Mouse (Mus musculus) hindbrain, postnatal 0 days (tissue): ENCODE data around the gene Nubp1. TPM values are rescaled to one million over a fixed set of nuclear protein-coding genes. Genes with fewer than 3 reads are reported as not detected.

ENCODE experiments used
- ATAC-seq: fragments of 200-750 bp; cut with Nextera tagmentation; 2 replicates; pipeline ENCODE4 v1.8.0; 2017; ENCODE audit warnings: mild to moderate bottlenecking, moderate TSS enrichment, moderate library complexity
- DNase-seq: peaks from one replicate; pipeline ENCODE4 v3.0.0-alpha.2; 2015; ENCODE audit warnings: low spot score
- H3K27ac ChIP-seq: fragments of 300-500 bp; sonication (generic); 2 replicates; pipeline ENCODE4 v1.5.1; 2014; ENCODE audit warnings: mild to moderate bottlenecking
- H3K27me3 ChIP-seq: fragments of 300-500 bp; sonication (generic); 2 replicates; pipeline ENCODE4 v1.6.1; 2014; ENCODE audit warnings: low read length, mixed read lengths; ENCODE audit not compliant: insufficient read depth
- H3K36me3 ChIP-seq: fragments of 300-500 bp; sonication (generic); 2 replicates; pipeline ENCODE4 v1.6.1; 2014; ENCODE audit warnings: low read length, mixed read lengths; ENCODE audit not compliant: insufficient read depth
- H3K4me1 ChIP-seq: fragments of 300-500 bp; sonication (generic); 2 replicates; pipeline ENCODE4 v1.6.1; 2014; ENCODE audit warnings: antibody characterized with exemption, low read length, mixed read lengths; ENCODE audit not compliant: insufficient read depth
- H3K4me2 ChIP-seq: fragments of 300-500 bp; sonication (generic); 2 replicates; pipeline ENCODE4 v1.6.1; 2014; ENCODE audit warnings: low read depth, mild to moderate bottlenecking, low read length, moderate library complexity, mixed read lengths
- H3K4me3 ChIP-seq: fragments of 300-500 bp; sonication (generic); 2 replicates; pipeline ENCODE4 v1.5.1; 2014; ENCODE audit warnings: low read length
- H3K9ac ChIP-seq: fragments of 300-500 bp; sonication (generic); replicated peaks from 2 replicates; pipeline ENCODE4 v1.6.1; 2014; ENCODE audit warnings: mild to moderate bottlenecking, low read length, moderate library complexity, mixed read lengths
- H3K9me3 ChIP-seq: fragments of 300-500 bp; sonication (generic); 2 replicates; pipeline ENCODE4 v1.6.1; 2016; ENCODE audit warnings: low read length, mixed read lengths
- CTCF ChIP-seq: IDR thresholded peaks from 2 replicates; pipeline ENCODE4 v1.5.1; 2016; ENCODE audit warnings: antibody characterized with exemption, control low read depth, low read depth
- WGBS: fragments of 180-500 bp; shearing (Covaris S2); extraction: QIAGEN DNeasy Blood & Tissue Kit; methylation state at CpG from one replicate; pipeline ENCODE4 v1.1.7; 2014; 5-methylcytosine and 5-hydroxymethylcytosine counted together
- polyA plus RNA-seq: library from polyadenylated mRNA; unstranded; fragments of >200 nt; fragmentation: Nextera tagmentation; extraction: Ambion mirVana; gene quantifications from 2 replicates; pipeline ENCODE4 v1.2.1, GENCODE M21; 2015
- total RNA-seq: library from RNA; depleted of rRNA; stranded (reverse); fragments of >200 nt; gene quantifications from 2 replicates; pipeline ENCODE4 v1.2.3, GENCODE M21; 2014

Gene Nubp1
- total and polyA plus RNA-seq, 2 experiments from 2014 or later, result 29.0 to 32.4 TPM

DNA sequence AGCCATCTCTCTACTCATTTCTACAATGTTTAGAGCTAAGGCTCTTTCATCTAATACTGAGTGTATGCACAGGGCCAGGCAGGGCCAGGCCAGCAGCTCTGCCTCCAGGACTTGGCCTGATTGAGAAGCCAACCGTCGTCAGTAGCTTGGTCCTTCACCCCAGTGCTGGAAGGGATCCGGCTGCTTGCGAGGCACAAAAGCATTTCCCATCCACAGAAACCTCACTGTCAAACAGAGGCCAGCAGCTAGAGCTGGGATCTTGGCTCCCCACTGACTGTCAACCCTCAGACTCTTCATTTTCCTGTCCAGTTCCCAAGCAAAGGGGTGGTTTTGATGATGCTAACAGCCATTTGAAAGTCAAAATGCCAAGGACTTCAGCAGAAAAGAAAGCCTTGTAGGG lies 39.4 kb upstream of the Nubp1 start:
- Histone ChIP-seq H3K27ac (0 out of 2 replicates have a peak overlapping the region, but pooled peaks have one; percentile 20), H3K9ac (no peak overlapping the region), H3K4me2 (no peak overlapping the region), H3K36me3 (no peaks in the 10 kb centered on the region), H3K4me3 (no peak overlapping the region), H3K27me3 (no peaks in the 10 kb centered on the region), H3K9me3 (no peaks in the 10 kb centered on the region), H3K4me1 (peaks cover 4% of the 10 kb centered on the region)
- peak; percentile 26 for DNase-seq
- no peak for TF ChIP-seq CTCF
- ATAC-seq, result no peak
- WGBS, result 72% methylated on average over 4 of the region's 4 CpGs

DNA sequence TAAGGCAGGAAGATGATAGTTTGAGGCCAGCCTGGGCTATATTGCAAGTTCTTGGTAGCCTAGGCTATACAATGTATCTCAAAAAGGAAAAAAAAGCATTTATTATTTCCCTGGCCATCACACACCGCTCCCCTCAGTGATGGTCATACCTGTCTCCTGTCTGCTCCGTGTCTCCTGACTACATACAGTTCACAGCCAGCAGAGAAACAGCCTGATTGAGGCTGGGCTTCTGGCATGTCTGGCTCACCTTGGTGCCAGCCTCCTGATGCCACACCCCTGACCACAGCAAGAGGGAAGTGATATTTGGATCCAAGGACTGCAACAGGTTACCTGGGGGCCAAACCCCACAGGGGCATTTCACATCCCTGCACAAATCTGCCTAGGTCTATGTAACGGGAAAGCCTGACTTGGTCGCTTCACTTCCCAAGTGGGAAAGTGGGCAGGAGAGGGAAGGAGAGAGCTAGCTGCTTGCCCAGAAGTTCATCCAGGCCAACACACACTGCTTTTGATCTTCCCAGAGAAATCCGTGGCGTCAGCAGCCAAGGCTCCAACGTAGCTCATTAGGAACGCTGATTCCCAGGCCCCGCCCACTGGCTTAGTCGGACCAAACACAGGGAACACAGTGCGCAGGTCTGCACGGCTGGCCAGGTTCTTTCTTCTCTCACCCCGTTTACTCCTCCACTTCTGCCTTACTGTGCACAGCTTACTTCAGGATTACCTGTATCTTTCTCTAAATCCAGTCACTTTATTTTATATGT lies 37.3 kb upstream of the Nubp1 start:
- 18% methylated on average over 13 of the region's 13 CpGs for WGBS
- H3K9ac ChIP-seq, result 0 out of 2 replicates have a peak overlapping the region, but pooled peaks have one; percentile 13
- H3K27ac ChIP-seq, result no peak overlapping the region

DNA sequence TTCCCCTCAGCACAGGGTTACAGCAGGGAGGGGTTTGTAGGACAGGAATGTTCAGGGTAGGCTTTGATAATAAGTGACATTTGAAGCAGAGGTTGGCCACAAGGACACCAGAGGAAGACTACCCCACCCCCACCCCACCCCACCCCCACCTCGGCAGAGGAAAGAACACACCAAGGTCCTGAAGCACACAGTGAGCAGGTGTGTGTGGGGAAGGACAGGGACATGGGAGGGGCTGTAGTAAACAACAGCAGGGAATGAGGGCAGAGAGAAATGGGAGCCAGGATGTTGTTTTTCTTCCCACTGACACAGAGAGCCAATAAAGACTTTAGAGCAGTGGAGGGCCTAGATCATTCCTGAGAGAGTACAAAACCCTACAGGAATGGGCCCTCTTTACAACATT lies 34.5 kb upstream of the Nubp1 start:
- Histone ChIP-seq H3K4me1 (peaks cover 4% of the 10 kb centered on the region), H3K9me3 (no peaks in the 10 kb centered on the region), H3K27me3 (no peaks in the 10 kb centered on the region), H3K36me3 (no peaks in the 10 kb centered on the region), H3K27ac (no peak overlapping the region), H3K9ac (no peak overlapping the region), H3K4me2 (no peak overlapping the region), H3K4me3 (no peak overlapping the region)
- ATAC-seq (no peak), DNase-seq (no peak)
- 68% methylated on average over 1 of the region's 1 CpGs for WGBS
- no peak for TF ChIP-seq CTCF

More for the DNA sequence above, 37.3 kb upstream of the Nubp1 start:
- H3K4me1 ChIP-seq, result peaks cover 4% of the 10 kb centered on the region
- peak; percentile 77 for DNase-seq
- H3K36me3 ChIP-seq, result no peaks in the 10 kb centered on the region
- no peaks in the 10 kb centered on the region for H3K9me3 ChIP-seq
- peak overlapping the region; percentile 49 for H3K4me2 ChIP-seq
- no peak overlapping the region for H3K4me3 ChIP-seq
- no peak for TF ChIP-seq CTCF
- peak; percentile 77 for ATAC-seq
- no peaks in the 10 kb centered on the region for H3K27me3 ChIP-seq

DNA sequence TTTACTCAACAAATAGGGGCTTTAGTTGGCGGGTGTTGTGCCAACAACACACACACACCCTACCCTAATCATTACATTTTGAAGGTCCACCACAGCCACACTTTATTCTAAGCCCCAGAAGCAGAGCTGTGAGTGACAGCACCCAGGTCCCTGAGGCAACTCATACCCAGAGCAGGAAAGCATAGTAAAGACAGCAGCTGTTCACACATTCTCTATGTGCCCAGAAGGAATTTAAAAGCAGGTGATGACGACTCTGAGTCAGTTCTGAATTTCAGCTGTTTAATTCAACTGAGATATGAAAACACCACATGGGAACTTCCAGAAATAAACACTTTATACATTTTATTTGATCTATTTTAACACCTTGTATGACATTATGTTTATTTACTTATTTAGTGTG lies 32.2 kb upstream of the Nubp1 start:
- H3K27me3 ChIP-seq, result no peaks in the 10 kb centered on the region
- no peaks in the 10 kb centered on the region for H3K36me3 ChIP-seq
- no peak overlapping the region for H3K9ac ChIP-seq
- ATAC-seq (no peak), DNase-seq (no peak)
- no peak overlapping the region for H3K4me3 ChIP-seq
- WGBS, result 68% methylated on average over 2 of the region's 2 CpGs
- H3K9me3 ChIP-seq, result no peaks in the 10 kb centered on the region
- TF ChIP-seq CTCF, result no peak
- no peak overlapping the region for H3K27ac ChIP-seq
- H3K4me1 ChIP-seq, result peaks cover 2% of the 10 kb centered on the region
- no peak overlapping the region for H3K4me2 ChIP-seq

DNA sequence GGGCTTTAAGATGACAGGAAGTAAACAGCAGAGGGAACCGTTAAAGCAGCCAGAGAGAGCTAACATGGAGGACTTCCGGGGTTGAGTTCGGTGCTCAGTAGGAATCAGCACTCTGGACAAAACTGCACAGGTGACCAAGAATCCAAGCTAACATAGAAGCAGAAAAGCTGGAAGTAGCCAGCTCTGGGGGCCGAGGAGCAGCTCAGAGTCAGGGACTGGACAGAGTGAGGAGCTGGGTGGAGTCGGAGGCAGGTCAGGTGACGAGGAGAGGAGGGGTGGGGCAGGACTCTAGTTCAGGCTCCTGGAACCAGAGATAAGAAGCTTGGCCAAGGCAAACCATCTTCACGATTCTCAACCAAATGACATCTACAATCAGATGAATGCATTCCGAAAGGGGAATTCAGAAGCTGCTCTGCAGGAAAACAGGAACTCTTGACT lies 27.7 kb upstream of the Nubp1 start:
- WGBS, result 41% methylated on average over 8 of the region's 8 CpGs
- no peak for TF ChIP-seq CTCF
- Histone ChIP-seq H3K9ac (no peak overlapping the region), H3K9me3 (no peaks in the 10 kb centered on the region), H3K4me3 (no peak overlapping the region), H3K4me2 (no peak overlapping the region), H3K4me1 (no peaks in the 10 kb centered on the region), H3K27me3 (no peaks in the 10 kb centered on the region), H3K36me3 (no peaks in the 10 kb centered on the region), H3K27ac (no peak overlapping the region)
- no peak for ATAC-seq
- DNase-seq, result no peak

DNA sequence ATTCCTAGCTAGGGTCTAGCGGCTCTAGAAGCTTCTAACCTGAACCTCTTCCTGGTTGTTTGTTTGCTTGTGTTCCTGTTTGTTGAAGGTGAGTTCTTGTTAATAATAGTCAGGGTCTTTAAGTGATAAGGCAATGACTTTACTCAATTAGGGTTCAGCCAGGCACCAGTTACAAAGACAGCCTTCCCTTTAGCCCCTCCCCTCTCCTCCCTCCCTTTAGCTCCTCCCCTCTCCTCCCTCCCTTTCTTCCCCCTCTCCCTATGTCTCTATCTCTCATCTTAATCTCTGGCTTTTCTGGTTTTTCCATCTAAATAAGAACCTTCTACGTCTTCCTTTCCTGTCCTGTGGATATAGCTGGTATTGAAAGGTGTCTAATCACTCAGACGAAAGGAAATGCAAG lies 27.2 kb upstream of the Nubp1 start:
- no peak overlapping the region for H3K4me3 ChIP-seq
- H3K27me3 ChIP-seq, result no peaks in the 10 kb centered on the region
- no peaks in the 10 kb centered on the region for H3K9me3 ChIP-seq
- no peak for DNase-seq
- no peaks in the 10 kb centered on the region for H3K36me3 ChIP-seq
- no peak for ATAC-seq
- no peak overlapping the region for H3K9ac ChIP-seq
- no peaks in the 10 kb centered on the region for H3K4me1 ChIP-seq
- 60% methylated on average over 3 of the region's 3 CpGs for whole genome bisulfite sequencing
- H3K27ac ChIP-seq, result no peak overlapping the region
- no peak for TF ChIP-seq CTCF
- H3K4me2 ChIP-seq, result no peak overlapping the region

DNA sequence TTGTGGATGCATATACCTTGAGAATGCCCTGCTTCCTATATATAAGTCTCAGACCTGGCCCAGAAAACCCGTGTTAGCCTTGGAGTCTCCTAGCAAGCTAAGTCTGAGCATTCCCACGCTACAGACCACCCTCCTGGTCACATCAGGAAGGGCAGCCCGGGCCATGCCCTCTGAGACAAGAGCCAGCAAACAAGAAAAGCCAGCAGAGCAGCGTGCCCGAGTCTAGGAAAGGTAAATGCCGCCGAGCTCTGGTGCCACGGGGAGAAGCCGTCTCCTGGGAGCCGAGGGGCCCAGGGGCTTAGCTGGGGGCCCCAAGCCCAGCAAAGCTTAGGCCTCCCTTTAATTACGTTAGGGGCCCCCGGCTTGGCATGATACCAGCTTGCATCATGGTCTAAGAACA lies 26.5 kb upstream of the Nubp1 start:
- Histone ChIP-seq H3K4me3 (no peak overlapping the region), H3K27ac (no peak overlapping the region), H3K27me3 (no peaks in the 10 kb centered on the region), H3K4me2 (no peak overlapping the region), H3K4me1 (no peaks in the 10 kb centered on the region), H3K36me3 (no peaks in the 10 kb centered on the region), H3K9ac (no peak overlapping the region), H3K9me3 (no peaks in the 10 kb centered on the region)
- 74% methylated on average over 12 of the region's 12 CpGs for WGBS
- no peak for TF ChIP-seq CTCF
- ATAC-seq (no peak), DNase-seq (no peak)
